Mouse (Mus musculus) MEL (cell line): ENCODE results near the gene Fam229b.

Experiments used
- CTCF ChIP-seq, 3 experiments: IDR thresholded peaks in 2 of 3; conservative IDR thresholded peaks in 1 of 3; 2 replicates each; pipeline ENCODE4 v1.5.1; 2011 to 2012; ENCODE audit warnings: low read length in 3 of 3, low read depth in 2 of 3, mild to moderate bottlenecking in 2 of 3, improper control_type of control experiment in 1 of 3, inconsistent platforms in 1 of 3, mixed read lengths in 1 of 3, moderate library complexity in 1 of 3; ENCODE audit not compliant: control insufficient read depth in 1 of 3, insufficient read depth in 1 of 3, poor library complexity in 1 of 3, severe bottlenecking in 1 of 3
- JUND ChIP-seq: IDR thresholded peaks from 2 replicates; pipeline ENCODE4 v1.6.1; 2011; ENCODE audit warnings: low read depth, mild to moderate bottlenecking, improper control_type of control experiment, low read length
- MEF2A ChIP-seq: IDR thresholded peaks from 2 replicates; pipeline ENCODE4 v1.6.1; 2014; ENCODE audit warnings: low read depth, mild to moderate bottlenecking, inconsistent platforms, low read length, improper control_type of control experiment; ENCODE audit not compliant: poor library complexity, insufficient replicate concordance, severe bottlenecking; ENCODE audit errors: extremely low read depth
- UBTF ChIP-seq: IDR thresholded peaks from 2 replicates; pipeline ENCODE4 v1.6.1; 2012; ENCODE audit warnings: low read depth, mild to moderate bottlenecking, inconsistent platforms, low read length, improper control_type of control experiment, moderate library complexity, borderline replicate concordance; ENCODE audit not compliant: insufficient read depth
- USF1 ChIP-seq: IDR thresholded peaks from 2 replicates; pipeline ENCODE4 v1.6.1; 2014; ENCODE audit warnings: low read depth, mild to moderate bottlenecking, inconsistent platforms, low read length, improper control_type of control experiment, moderate library complexity
- ZC3H11A ChIP-seq: IDR thresholded peaks from 2 replicates; pipeline ENCODE4 v1.6.1; 2012; ENCODE audit warnings: low read depth, mild to moderate bottlenecking, inconsistent platforms, low read length, improper control_type of control experiment
- ZKSCAN1 ChIP-seq: IDR thresholded peaks from 2 replicates; pipeline ENCODE4 v1.6.1; 2012; ENCODE audit warnings: low read depth, mild to moderate bottlenecking, inconsistent platforms, low read length, improper control_type of control experiment, moderate library complexity

GRCm38 (mm10) chr10:39137766-39138165 is 4.1 kb upstream of the Fam229b start:
- TF ChIP-seq ZC3H11A, result no peak
- TF ChIP-seq MEF2A, result no peak
- TF ChIP-seq CTCF (IDR thresholded peaks at IDR 0.05 in 2 of 3, conservative IDR thresholded peaks at IDR 0.05 in 1 of 3; ENCODE audit: control insufficient read depth in 1 of 3, insufficient read depth in 1 of 3, low read depth in 2 of 3, low read length in 3 of 3, poor library complexity in 1 of 3, severe bottlenecking in 1 of 3), result no peak
- TF ChIP-seq UBTF, result no peak
- no peak for TF ChIP-seq ZKSCAN1
- no peak for TF ChIP-seq USF1
- no peak for TF ChIP-seq JUND
